Mouse (Mus musculus): Measurements from ENCODE around the gene Sec24b.

DNA sequence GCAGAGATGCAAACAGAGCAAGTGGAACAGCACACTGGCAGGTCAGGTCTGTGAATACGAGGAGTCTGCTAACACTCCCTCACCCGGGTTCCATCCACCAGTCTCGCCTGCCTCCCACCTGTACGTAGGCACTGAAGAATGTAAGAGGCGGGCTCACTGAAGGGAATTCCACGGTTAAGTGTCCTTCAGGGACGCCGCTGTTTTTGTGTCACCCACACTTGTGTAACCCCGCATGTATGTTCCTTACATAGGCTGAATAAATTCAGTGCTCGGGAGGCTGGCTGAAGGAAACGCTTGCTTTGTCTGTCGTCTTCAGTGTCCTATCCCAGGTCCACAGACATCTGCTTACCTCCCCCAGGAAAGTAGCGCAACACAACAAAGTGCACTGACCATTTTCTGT is 74.1 kb downstream of the Sec24b start:
- no peak for TF ChIP-seq CTCF (IDR thresholded peaks at IDR 0.05; ENCODE audit: low read depth)
- no peak for TF ChIP-seq EP300 (IDR thresholded peaks at IDR 0.05; ENCODE audit: low read depth)
